Mouse (Mus musculus) cortical plate, adult 2 months (tissue): ENCODE results near the gene Prrxl1. TPM values are rescaled to one million over a fixed set of nuclear protein-coding genes. Genes with fewer than 3 reads are reported as not detected.

Source experiments
- H3K27ac ChIP-seq: fragments of 200-500 bp; 2 replicates; pipeline ENCODE4 v1.5.1; 2012; ENCODE audit warnings: low read length, control low read depth, inconsistent platforms; ENCODE audit not compliant: insufficient read depth
- H3K4me1 ChIP-seq: fragments of 200-500 bp; 2 replicates; pipeline ENCODE4 v1.6.1; 2011; ENCODE audit warnings: low read length; ENCODE audit not compliant: control insufficient read depth, insufficient read depth
- H3K4me3 ChIP-seq: fragments of 200-500 bp; 2 replicates; pipeline ENCODE4 v1.5.1; 2011; ENCODE audit warnings: mild to moderate bottlenecking, low read length, control low read depth; ENCODE audit not compliant: insufficient read depth
- CTCF ChIP-seq: fragments of 200-500 bp; IDR thresholded peaks from 2 replicates; pipeline ENCODE4 v1.5.1; 2011; ENCODE audit warnings: mild to moderate bottlenecking, control low read depth, low read length; ENCODE audit not compliant: insufficient read depth; ENCODE audit errors: extremely low read depth
- POLR2A ChIP-seq: fragments of 200-500 bp; IDR thresholded peaks from 2 replicates; pipeline ENCODE4 v1.6.1; 2011; ENCODE audit warnings: mild to moderate bottlenecking, low read length, control low read depth; ENCODE audit not compliant: insufficient read depth; ENCODE audit errors: extremely low read depth
- polyA plus RNA-seq: library from polyadenylated mRNA; depleted of rRNA; stranded (reverse); fragments of >200 nt; gene quantifications from 2 replicates; pipeline ENCODE4 v1.2.3, GENCODE M21; 2012

The Prrxl1 gene
- polyA plus RNA-seq, 1 experiment = 0.06 TPM

DNA sequence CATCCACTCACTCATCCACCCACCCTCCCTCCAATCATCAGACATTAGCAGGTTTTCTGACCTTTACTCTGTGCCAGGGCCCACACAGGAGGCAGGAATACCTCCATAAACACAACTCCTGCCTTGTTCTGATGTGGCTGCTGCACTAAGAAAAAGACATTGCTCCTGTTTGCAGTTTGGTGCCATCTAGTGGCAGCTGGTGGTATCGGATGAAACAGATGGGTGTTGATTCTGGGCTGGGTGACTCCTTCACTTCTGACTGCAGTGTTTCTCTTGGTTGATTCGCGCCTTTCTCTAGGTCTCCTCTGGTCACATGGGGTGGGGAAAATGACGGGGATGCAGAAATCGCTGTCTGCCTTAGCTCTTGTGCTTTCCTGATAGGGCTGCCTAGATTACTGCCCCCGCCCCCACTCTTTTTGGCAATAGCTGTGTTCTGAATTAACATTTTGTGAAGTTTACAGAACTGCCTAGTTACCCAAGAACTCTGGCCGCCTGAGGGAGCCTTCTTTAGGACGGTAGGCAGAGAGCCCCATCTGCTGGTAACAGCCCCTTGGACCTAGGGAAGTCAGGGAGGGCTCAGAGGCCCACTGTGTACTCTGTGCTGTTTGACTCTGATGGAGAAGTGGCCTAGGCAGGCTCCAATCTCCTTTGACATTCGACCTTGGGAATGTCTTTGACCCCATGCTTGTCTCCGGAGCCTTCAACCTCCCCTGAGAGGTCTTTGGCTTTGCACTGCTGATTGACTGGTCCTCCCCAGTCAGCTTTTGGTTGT lies 12.0 kb upstream of the Prrxl1 start:
- H3K4me1 ChIP-seq = no peaks in the 10 kb centered on the region
- peak; percentile 83 for TF ChIP-seq CTCF
- TF ChIP-seq POLR2A = no peak
- H3K4me3 ChIP-seq = no peak overlapping the region
- H3K27ac ChIP-seq = no peak overlapping the region

DNA sequence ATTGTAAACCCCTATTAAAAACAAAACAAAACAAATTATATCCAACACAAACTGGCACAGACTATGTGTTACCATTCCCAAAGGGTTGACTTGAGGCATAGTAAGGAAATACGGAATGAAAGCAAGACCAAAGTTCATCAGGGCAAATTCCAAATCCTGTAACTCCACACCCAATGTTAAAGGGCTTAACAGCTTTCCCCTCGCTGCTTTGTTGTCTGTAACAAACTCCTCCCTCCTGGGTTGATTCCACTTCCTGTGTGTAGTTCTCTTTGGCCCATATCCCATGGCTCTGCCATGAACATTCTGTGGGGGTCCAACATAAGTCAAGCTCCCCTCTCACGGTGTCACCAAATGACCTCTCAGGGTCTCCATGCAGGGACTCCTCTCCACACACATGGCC lies 8.8 kb upstream of the Prrxl1 start:
- H3K4me3 ChIP-seq = no peak overlapping the region
- TF ChIP-seq CTCF (no peak), POLR2A (no peak)
- no peak overlapping the region for H3K27ac ChIP-seq
- H3K4me1 ChIP-seq = no peaks in the 10 kb centered on the region

DNA sequence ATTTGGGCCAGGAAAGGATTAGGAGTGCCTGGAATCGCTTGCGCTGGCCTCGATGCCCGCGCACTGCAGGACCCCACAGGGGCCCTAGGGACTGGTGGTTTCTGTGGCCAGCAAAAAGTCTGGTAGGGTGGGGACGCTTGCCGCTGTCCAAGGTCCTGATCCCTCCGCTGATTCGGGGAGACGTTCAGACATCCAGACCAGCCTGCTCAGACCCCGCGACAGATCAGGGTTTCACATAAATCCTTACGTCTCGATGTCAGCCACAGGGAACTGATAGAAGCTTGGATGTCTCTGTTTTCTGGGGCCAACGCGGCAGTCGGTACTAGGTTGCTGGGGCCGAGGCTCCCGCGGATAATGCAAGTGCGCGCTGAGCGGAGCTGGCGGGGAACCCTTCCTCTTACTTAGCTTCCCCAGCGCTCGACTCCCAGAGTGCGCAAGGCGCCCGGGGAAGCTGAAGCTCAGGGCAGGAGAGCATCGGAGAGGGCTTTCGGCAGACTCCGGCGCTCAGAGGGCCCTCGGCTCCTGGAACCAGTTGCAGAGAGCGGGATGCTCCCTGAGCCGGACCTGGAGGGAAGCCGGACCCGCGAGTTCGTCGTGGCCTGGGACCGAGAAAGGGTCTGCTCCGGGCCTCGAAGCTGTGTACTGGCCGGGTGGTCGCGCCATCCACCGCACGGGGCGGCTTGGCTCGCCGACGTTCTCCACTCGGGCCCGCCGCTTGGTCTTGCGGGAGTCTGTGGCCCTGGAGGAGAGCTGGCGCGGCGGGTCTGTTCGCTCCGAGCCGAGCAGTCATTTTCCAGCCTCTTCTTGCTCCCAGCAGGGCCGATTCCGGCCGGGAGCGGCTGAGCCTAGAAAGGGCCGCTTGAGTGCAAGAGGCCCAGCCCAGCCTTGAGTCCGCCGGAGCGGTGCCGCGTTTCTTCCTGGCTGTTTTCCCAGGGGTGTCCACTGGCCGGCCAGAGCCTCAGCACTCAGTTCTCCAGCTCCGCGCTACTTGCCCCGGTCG lies 1.7 kb upstream of the Prrxl1 start:
- Histone ChIP-seq H3K4me1 (no peaks in the 10 kb centered on the region), H3K4me3 (no peak overlapping the region), H3K27ac (no peak overlapping the region)
- TF ChIP-seq POLR2A = no peak
- TF ChIP-seq CTCF = no peak

DNA sequence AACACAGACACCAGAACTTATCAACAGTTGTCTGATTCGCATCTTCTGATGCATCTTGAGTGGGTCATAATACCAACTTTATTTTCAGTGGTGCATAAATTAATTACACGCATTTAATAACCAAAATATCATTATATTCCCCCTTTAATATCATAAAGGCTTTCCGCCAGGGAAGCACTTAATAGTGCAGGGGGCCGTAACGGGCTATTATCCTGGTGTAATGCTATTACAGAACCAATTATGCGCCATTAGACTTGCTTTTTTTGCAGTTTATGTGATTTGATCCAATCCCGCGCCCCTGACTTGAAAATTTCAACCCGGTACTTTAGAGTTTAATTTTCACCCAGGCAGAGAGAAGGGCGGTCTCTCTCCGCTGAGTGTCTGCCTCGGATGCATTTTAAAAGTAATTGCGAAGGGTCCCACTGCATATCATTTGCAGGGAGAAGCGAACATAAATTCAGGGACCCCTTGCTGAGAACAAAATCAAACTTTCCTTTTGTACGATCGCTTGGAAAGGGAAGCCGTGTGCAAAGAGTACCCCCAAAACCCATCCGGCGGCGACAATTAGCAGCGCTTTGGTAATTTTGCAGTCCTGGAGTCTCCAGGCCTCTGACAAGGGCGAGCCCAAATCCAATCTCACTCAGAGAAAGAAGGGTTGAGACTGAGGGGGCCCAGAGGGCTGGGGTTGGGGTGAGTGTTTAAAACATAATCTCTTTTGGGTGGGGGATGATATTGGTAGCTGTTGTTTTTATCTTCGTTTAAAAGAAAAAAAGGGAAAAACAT lies 579 bp upstream of the Prrxl1 start:
- Histone ChIP-seq H3K27ac (no peak overlapping the region), H3K4me1 (no peaks in the 10 kb centered on the region), H3K4me3 (no peak overlapping the region)
- TF ChIP-seq CTCF = no peak
- no peak for TF ChIP-seq POLR2A

DNA sequence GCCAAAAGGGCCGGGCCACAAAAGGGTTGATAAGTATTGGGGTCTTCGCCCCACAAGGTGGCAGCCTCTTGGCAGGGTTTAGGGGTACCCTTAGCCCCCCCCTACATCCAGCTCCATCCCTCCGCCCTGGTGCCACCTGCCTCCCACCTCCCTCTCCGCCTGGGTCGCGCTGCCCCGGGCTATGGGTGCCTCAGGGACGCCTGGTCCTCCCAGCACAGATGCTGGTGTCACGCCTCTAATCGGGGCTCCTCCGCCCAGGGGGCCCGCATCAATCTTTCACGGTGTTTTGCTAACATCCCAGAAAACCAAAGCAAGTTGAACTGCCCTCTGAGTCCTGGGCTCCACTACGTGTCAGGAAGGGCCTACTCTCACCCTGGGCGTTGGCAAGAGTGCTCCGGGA lies 903 bp downstream of the Prrxl1 start:
- Histone ChIP-seq H3K4me3 (no peak overlapping the region), H3K4me1 (no peaks in the 10 kb centered on the region), H3K27ac (no peak overlapping the region)
- TF ChIP-seq CTCF (no peak), POLR2A (no peak)

DNA sequence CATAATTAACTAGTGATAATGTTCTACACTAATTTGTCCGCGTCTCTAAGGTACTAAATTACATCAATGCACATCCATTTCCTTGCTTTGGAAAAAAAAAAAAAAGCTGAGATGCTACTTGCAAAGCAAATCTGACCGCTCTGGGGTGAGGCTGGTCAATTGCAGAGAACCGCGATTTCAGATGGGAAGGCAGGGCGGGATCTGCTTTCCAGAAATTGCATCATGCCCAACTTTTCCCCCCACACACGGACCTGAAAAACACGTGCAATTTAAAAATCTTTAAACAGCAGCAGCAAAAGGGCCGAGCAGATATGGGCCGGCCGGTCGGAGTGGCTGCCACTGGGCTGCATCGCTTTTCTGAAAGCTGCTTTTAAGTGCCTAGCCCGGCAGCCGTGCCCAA lies 6.3 kb downstream of the Prrxl1 start:
- no peak for TF ChIP-seq CTCF
- no peak for TF ChIP-seq POLR2A
- Histone ChIP-seq H3K4me3 (no peak overlapping the region), H3K4me1 (no peaks in the 10 kb centered on the region), H3K27ac (no peak overlapping the region)

DNA sequence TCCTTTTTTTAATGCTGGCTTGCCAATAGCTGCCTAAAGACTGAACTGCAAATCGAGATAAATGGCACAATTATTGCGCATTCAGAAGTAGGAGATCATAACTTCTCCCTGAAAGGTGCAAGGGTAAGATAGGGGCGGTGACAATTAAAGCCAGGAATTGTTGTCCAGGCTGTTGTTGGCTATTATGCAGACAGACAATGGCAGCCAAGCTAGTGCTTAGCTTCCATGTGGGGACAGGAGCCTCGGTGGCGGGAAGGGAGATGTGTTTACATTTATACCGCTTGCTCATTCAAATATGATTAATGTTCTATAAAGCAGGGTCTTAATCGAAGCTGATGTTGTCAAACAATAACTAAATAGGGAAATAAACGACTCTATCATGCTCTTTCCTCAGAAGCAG lies 7.1 kb downstream of the Prrxl1 start:
- H3K4me1 ChIP-seq = no peaks in the 10 kb centered on the region

DNA sequence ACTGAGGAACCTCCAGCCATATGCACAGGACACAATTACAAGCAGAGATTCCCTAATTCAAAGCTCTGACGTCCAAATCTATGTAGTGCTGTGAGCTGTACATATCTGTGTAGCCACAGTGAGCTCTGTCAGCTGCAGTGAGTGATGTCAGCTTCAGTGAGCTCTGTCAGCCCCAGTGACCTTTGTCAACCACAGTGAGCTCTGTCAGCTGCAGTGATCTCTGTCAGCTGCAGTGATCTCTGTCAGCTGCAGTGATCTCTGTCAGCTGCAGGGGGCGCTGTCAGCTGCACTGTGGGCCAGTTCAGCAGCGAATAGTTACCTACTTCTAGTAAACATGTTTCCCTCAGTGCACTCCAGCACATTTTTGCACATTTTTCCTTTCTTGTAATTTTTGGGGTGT lies 10.2 kb downstream of the Prrxl1 start:
- no peak for TF ChIP-seq POLR2A
- peak; percentile 59 for TF ChIP-seq CTCF
- Histone ChIP-seq H3K4me3 (no peak overlapping the region), H3K27ac (no peak overlapping the region), H3K4me1 (no peaks in the 10 kb centered on the region)

More for the DNA sequence above, 7.1 kb downstream of the Prrxl1 start:
- TF ChIP-seq CTCF (no peak), POLR2A (no peak)
- no peak overlapping the region for H3K4me3 ChIP-seq
- no peak overlapping the region for H3K27ac ChIP-seq

DNA sequence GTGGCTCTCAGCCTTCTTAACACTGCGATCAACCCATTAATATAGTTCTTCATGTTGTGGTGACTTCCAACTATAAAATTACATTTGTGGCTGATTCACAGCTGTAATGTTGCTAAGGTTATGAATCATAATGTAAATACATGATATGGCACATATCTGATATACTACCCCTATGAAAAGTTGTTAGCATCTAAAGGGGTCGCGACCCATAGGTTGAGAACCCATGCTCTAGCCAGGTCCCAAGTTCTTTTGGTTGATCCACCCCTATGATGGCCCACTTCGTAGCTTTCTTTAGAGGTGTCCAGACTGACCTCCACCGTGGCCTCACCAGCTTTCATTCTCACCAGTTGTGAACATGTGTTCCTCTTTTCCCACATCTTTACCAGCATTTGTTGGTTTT lies 18.0 kb downstream of the Prrxl1 start:
- no peaks in the 10 kb centered on the region for H3K4me1 ChIP-seq
- no peak for TF ChIP-seq CTCF
- no peak for TF ChIP-seq POLR2A
- no peak overlapping the region for H3K27ac ChIP-seq
- H3K4me3 ChIP-seq = no peak overlapping the region
